Mouse (Mus musculus) heart, embryonic 13.5 days (tissue): ENCODE data around the gene Afg3l1. TPM values are rescaled to one million over a fixed set of nuclear protein-coding genes. Genes with fewer than 3 reads are reported as not detected.
"Not testable (repeated sequence)": the region's sequence is repeated elsewhere in the genome, so short reads cannot be mapped to it uniquely, and the experiment has no call there.

Source experiments
- ATAC-seq: fragments of 200-750 bp; cut with Nextera tagmentation; 2 replicates; pipeline ENCODE4 v1.8.0; 2017; ENCODE audit warnings: moderate TSS enrichment; ENCODE audit not compliant: insufficient number of reproducible peaks, low FRiP score, low TSS enrichment; ENCODE audit errors: extremely low read depth
- H3K27ac ChIP-seq: fragments of 300-500 bp; sonication (generic); replicated peaks from 2 replicates; pipeline ENCODE4 v1.5.1; 2015; ENCODE audit warnings: moderate library complexity, mild to moderate bottlenecking, inconsistent platforms
- H3K27me3 ChIP-seq: fragments of 300-500 bp; sonication (generic); replicated peaks from 2 replicates; pipeline ENCODE4 v1.6.1; 2015; ENCODE audit warnings: mild to moderate bottlenecking, inconsistent platforms
- H3K36me3 ChIP-seq: fragments of 300-500 bp; sonication (generic); 2 replicates; pipeline ENCODE4 v1.6.1; 2015; ENCODE audit warnings: mild to moderate bottlenecking, inconsistent platforms
- H3K4me1 ChIP-seq: fragments of 300-500 bp; sonication (generic); 2 replicates; pipeline ENCODE4 v1.6.1; 2015; ENCODE audit warnings: inconsistent platforms
- H3K4me2 ChIP-seq: fragments of 300-500 bp; sonication (generic); 2 replicates; pipeline ENCODE4 v1.6.1; 2015; ENCODE audit warnings: inconsistent platforms, mild to moderate bottlenecking, moderate library complexity
- H3K4me3 ChIP-seq: fragments of 300-500 bp; sonication (generic); 2 replicates; pipeline ENCODE4 v1.5.1; 2015; ENCODE audit warnings: moderate library complexity, mild to moderate bottlenecking, inconsistent platforms
- H3K9ac ChIP-seq: fragments of 300-500 bp; sonication (generic); 2 replicates; pipeline ENCODE4 v1.6.1; 2015; ENCODE audit warnings: inconsistent platforms, mild to moderate bottlenecking, moderate library complexity
- H3K9me3 ChIP-seq: fragments of 300-500 bp; sonication (generic); 2 replicates; pipeline ENCODE4 v1.6.1; 2016; ENCODE audit warnings: inconsistent platforms
- WGBS: fragments of 180-500 bp; shearing (Covaris S2); methylation state at CpG from one replicate; pipeline ENCODE4 v1.1.7; 2015; ENCODE audit warnings: mixed read lengths; 5-methylcytosine and 5-hydroxymethylcytosine counted together
- polyA plus RNA-seq: library from polyadenylated mRNA; unstranded; fragments of >200 nt; fragmentation: Nextera tagmentation; extraction: Ambion mirVana; gene quantifications from 2 replicates; pipeline ENCODE4 v1.2.1, GENCODE M21; 2015

Afg3l1 gene
- polyA plus RNA-seq, 1 experiment from 2014 or later, result 47.4 TPM

DNA sequence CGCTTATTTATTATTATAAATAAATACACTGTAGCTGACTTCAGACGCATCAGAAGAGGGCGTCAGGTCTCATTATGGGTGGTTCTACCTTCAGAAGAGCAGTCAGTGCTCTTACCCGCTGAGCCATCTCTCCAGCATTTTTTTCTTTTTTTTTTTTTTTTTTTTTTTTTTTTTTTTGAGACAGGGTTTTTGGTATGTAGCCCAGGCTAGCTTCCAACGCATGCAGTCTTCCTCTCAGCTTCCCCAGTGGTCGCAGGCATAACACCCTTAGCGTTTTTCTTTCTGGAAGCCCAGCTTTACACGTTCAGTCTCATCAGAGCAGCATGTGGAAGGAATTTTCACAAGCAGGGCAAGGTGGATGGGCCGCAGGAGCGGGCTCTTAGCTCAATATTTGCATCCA lies 40.5 kb downstream of the Afg3l1 start:
- Histone ChIP-seq H3K9me3 (no peaks in the 10 kb centered on the region), H3K4me2 (peak overlapping the region; percentile 83), H3K27ac (no peak overlapping the region), H3K4me3 (peak overlapping the region; percentile 75), H3K4me1 (peaks cover 33% of the 10 kb centered on the region), H3K27me3 (peaks cover 47% of the 10 kb centered on the region), H3K9ac (0 out of 2 replicates have a peak overlapping the region, but pooled peaks have one; percentile 67), H3K36me3 (peaks cover 28% of the 10 kb centered on the region)
- no peak for ATAC-seq
- 36% methylated on average over 10 of the region's 10 CpGs for WGBS

DNA sequence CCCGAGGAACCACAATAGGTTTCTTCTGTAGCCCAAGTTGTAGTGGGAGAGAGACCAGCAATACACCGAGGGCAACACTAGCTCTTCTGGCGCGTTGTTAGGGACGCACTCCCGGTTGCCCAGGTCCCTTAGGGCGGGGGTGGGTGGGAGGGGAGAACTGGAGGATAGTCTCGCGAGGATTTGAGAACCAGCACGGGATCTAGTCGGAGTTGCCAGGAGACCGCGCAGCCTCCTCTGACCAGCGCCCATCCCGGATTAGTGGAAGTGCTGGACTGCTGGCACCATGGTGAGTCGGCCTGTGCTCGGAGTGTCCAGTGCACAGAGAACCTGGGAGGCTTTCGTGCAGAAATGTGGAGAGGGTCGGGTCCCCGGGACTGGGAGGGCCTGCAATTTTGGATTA lies 41.0 kb downstream of the Afg3l1 start, which contains the start of gene Gas8:
TSS of gene Gas8 (plus strand) at position 168 of the 400 bp plus-strand sequence.
- peak within 1 kb of the TSS; percentile 83 for H3K4me2 ChIP-seq
- no peak within 1 kb of the TSS for H3K27ac ChIP-seq
- no peaks in the 10 kb centered on the region for H3K9me3 ChIP-seq
- under 1% methylated on average over 20 of the region's 20 CpGs for WGBS
- peak; percentile 81 for ATAC-seq
- peak within 1 kb of the TSS; percentile 75 for H3K4me3 ChIP-seq
- peaks cover 42% of the 10 kb centered on the region for H3K27me3 ChIP-seq
- peak within 1 kb of the TSS; percentile 82 for H3K9ac ChIP-seq
- peaks cover 33% of the 10 kb centered on the region for H3K36me3 ChIP-seq
- H3K4me1 ChIP-seq, result peaks cover 28% of the 10 kb centered on the region

DNA sequence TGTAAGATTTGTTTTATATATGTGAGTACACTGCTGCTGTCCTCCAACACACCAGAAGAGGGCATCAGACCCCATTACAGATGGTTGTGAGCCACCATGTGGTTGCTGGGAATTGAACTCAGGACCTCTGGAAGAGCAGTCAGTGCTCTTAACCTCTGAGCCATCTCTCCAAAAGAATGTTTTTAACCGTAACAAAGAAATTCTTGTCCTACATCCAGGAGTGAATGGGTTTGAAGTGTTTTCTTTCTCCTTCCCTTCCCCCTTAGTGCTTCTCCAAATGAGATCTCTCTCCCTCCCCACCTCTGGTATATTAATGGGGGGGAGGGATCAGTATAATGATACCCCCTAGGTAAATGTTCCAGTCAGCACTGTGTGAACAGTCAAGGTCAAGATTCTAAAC lies 42.3 kb downstream of the Afg3l1 start:
- not testable (repeated sequence) for H3K27ac ChIP-seq, ATAC-seq, H3K4me2 ChIP-seq, H3K9me3 ChIP-seq, H3K4me3 ChIP-seq, H3K9ac ChIP-seq
- Histone ChIP-seq H3K27me3 (peaks cover 28% of the 10 kb centered on the region), H3K4me1 (peaks cover 15% of the 10 kb centered on the region), H3K36me3 (peaks cover 46% of the 10 kb centered on the region)
- 78% methylated on average over 1 of the region's 1 CpGs for WGBS

DNA sequence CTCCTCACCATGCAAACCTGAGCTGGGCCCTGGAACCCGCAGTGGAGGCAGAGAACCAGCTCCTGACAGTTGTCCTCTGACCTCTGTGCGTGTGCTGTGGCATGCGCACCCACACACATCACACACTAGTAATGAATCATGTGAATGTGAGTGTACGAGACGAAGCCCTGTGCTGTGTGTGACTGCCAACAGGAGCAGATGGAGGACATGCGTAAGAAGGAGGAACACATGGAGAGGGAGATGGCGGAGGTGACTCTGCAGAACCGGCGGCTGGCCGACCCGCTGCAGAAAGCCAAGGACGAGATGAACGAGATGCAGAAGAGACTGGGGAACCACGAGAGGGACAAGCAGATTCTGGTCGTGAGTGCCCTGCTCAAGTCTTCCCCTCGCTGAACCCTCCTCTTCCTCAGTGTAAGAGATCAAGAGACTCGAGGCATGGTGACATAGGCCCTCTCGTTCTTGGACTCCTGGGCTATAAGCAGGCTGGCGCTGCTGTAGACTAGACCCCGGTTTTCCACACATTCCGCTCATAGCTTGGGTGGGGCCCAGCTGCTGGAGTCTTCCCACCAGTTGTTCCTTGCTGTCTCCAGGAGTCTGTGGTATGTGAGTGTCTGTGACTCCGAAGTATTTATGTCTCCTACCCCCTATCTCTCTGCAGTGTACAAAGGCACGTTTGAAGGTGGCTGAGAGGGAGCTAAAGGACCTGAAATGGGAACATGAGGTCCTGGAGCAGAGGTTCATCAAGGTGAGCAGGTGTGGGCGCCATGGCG lies 50.2 kb downstream of the Afg3l1 start:
- H3K36me3 ChIP-seq, result peaks cover 100% of the 10 kb centered on the region
- H3K4me2 ChIP-seq, result no peak overlapping the region
- no peaks in the 10 kb centered on the region for H3K9me3 ChIP-seq
- H3K4me3 ChIP-seq, result no peak overlapping the region
- no peaks in the 10 kb centered on the region for H3K4me1 ChIP-seq
- no peak overlapping the region for H3K9ac ChIP-seq
- no peak overlapping the region for H3K27ac ChIP-seq
- ATAC-seq, result no peak
- 77% methylated on average over 25 of the region's 25 CpGs for WGBS
- no peaks in the 10 kb centered on the region; the same call in 1 of the 2 replicates for H3K27me3 ChIP-seq

DNA sequence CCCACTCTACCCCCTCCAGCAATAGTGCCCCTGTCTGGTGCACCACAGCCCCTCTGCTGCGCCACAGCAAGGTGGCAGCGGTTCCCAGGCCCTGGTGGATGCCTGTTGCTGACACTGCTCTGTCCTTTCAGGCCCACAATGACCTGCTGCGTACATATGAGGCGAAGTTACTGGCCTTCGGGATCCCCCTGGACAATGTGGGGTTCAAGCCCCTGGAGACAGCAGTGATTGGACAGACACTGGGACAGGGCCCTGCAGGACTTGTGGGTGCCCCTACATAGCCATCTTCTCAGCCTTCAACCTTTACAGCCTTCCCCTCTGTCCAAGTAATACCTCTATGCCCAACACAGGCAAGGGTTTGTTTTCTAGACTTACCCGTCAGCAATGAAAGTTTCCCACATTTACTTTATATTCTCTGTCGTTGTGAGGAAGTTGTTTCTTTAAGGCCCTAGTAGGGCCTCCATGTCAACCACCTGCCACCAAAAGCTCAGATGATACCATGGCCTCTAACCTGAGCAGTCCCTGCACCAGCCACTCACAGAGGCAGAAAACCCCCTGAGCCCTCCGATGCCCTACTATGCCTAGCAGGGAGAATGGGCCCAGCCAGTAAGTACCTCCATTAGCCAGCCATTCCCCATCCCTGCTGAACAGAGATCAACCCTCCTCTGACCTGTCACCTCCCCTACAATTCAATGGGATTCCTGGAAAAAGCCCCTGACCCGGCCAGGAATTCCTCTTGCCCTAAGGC lies 58.7 kb downstream of the Afg3l1 start:
- whole genome bisulfite sequencing, result 84% methylated on average over 9 of the region's 9 CpGs
- ATAC-seq, result no peak
- H3K4me2 ChIP-seq, result no peak overlapping the region
- no peak overlapping the region for H3K4me3 ChIP-seq
- peaks cover 53% of the 10 kb centered on the region for H3K36me3 ChIP-seq
- no peaks in the 10 kb centered on the region for H3K4me1 ChIP-seq
- H3K9me3 ChIP-seq, result no peaks in the 10 kb centered on the region
- peaks cover 19% of the 10 kb centered on the region for H3K27me3 ChIP-seq
- H3K27ac ChIP-seq, result no peak overlapping the region
- H3K9ac ChIP-seq, result no peak overlapping the region

DNA sequence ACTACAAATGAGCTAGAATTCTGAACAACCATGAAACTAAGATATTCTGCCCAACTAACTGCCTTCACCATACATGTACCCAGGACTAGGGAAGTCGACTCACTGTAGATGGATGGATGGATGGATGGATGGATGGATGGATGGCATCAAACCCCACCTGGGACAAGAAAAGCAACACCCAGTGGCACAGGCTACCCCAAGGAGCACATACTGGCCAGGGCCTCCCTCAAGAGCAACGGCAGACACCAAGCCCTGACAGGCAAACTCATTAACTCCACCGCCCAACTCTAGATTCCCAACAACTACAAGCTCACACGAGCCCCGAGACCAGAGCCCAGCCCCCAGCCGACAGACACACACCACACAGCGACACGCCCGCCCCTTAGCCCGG lies 59.3 kb downstream of the Afg3l1 start:
- H3K4me2 ChIP-seq, result no peak overlapping the region
- no peak overlapping the region for H3K27ac ChIP-seq
- H3K27me3 ChIP-seq, result peaks cover 19% of the 10 kb centered on the region
- ATAC-seq, result no peak
- peaks cover 48% of the 10 kb centered on the region for H3K36me3 ChIP-seq
- no peak overlapping the region for H3K4me3 ChIP-seq
- 25% methylated on average over 8 of the region's 10 CpGs for WGBS
- H3K9ac ChIP-seq, result no peak overlapping the region
- no peaks in the 10 kb centered on the region for H3K9me3 ChIP-seq
- H3K4me1 ChIP-seq, result no peaks in the 10 kb centered on the region

DNA sequence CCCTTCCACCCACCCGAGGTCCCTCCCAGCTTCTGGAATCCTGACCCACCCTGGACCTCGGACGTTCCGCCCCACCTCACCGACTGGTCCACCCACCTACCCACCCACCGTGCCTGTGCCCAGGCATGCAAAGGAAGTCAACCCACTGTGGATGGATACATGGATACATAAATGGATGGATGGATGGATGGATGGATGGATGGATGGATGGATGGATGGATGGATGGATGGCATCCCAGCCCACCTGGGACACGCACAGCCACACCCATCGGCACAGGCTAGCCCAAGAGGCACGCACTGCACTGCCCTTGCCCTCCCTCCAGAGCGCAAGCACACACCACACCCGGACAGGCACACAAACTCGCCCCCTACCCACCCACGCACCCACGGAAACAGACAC lies 59.9 kb downstream of the Afg3l1 start:
- Histone ChIP-seq H3K27me3 (peaks cover 19% of the 10 kb centered on the region), H3K36me3 (peaks cover 41% of the 10 kb centered on the region)
- WGBS, result 67% methylated on average over 2 of the region's 14 CpGs
- ATAC-seq, H3K9me3 ChIP-seq, H3K9ac ChIP-seq, H3K4me2 ChIP-seq, H3K4me3 ChIP-seq, H3K4me1 ChIP-seq, H3K27ac ChIP-seq: not testable (repeated sequence)

Other genes starting within 250 kb of the Afg3l1 start
- gene Spata2l, start 241.7 kb upstream of the Afg3l1 start, polyA plus RNA-seq, result 3.1 and 3.2 TPM in 2 replicates
- 12.7 and 13.5 TPM in 2 replicates for gene Zfp276, start 223.7 kb upstream of the Afg3l1 start, polyA plus RNA-seq
- gene Vps9d1, start 223.6 kb upstream of the Afg3l1 start, polyA plus RNA-seq, result 18.1 and 18.5 TPM in 2 replicates
- 17.0 and 17.5 TPM in 2 replicates for gene Fanca, start 159.3 kb upstream of the Afg3l1 start, polyA plus RNA-seq
- gene Spire2, start 145.2 kb upstream of the Afg3l1 start, polyA plus RNA-seq, result 1.1 and 1.7 TPM in 2 replicates
- 136 and 141 TPM in 2 replicates for gene Tcf25, start 104.2 kb upstream of the Afg3l1 start, polyA plus RNA-seq
- gene Mc1r, start 70.8 kb upstream of the Afg3l1 start, polyA plus RNA-seq, result not detected in 2 replicates
- gene Tubb3, start 66.5 kb upstream of the Afg3l1 start, polyA plus RNA-seq, result 4.1 and 4.9 TPM in 2 replicates
- 30.4 and 31.1 TPM in 2 replicates for gene Def8, start 54.4 kb upstream of the Afg3l1 start, polyA plus RNA-seq
- gene Dbndd1, start 37.6 kb downstream of the Afg3l1 start, polyA plus RNA-seq, result 1.3 and 1.4 TPM in 2 replicates
- gene Gas8, start 40.9 kb downstream of the Afg3l1 start, polyA plus RNA-seq, result 13.5 and 14.7 TPM in 2 replicates
- 7.1 and 8.3 TPM in 2 replicates for gene Rhou, start 176.0 kb downstream of the Afg3l1 start, polyA plus RNA-seq